Mouse (Mus musculus) cerebellum, adult 18-20 months (tissue): ENCODE measurements around the gene Dlec1.

Experiments
- DNase-seq, 2 experiments: peaks; one replicate each; pipeline ENCODE4 v3.0.0; 2021

Dlec1 gene

GRCm38 (mm10) chr9:119090462-119090861 is 11.8 kb upstream of the Dlec1 start:
- DNase-seq: no peak

- no peak for DNase-seq
These were observed 10.5 kb upstream of the Dlec1 start for GRCm38 (mm10) chr9:119091581-119092310.

DNA sequence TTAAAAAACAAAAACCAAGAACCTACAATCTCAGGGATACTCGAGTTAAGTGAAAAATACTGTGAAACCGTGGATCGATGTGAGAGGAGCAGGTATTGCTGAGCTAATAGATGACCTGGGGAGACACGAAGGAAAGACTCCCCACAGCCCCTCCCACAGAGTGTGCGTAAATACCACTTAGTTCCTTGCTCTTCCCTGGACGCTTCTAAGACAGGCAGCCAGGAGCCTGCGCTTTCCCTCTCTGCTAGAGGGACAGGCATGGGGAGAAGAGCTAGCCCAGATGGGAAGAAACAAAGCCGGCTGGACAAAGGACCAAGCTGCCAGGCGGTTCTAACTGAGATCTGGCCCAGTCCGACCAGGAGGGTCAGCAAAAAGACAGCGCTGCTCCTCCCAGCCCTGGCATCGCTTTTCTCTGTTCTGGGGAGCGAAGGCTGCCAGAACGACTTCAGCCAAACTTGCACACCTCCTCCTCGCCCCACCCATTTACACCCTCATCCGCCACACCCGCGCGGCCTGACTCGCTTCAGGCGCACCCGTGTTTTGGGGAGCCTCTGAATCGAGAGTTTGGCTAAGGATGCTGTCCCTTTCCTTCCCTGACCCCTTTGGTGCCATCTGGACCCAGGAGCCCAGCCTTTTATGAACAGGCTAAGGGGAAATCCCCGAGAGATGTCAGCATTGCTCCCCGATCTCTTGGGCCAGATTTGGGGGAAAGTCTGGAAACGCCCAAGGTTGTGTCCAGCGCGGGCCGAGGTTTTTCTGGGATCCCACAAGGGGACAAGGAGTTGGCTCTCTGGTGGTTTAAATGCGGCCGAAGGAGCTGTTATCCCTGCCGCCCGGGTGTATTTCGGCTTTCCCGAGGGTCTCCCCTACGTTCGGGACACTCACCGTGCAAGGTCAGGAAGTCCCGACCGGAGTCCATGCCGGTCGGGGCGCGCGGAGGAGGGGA is 9.5 kb upstream of the Dlec1 start:
- DNase-seq: peak; percentile 12 to 40

GRCm38 (mm10) chr9:119093419-119094295 is 8.6 kb upstream of the Dlec1 start, which contains the start of gene Plcd1:
Gene Plcd1, minus strand, starts transcription at chr9:119093502.
- peak; percentile 48 to 65 for DNase-seq

DNA sequence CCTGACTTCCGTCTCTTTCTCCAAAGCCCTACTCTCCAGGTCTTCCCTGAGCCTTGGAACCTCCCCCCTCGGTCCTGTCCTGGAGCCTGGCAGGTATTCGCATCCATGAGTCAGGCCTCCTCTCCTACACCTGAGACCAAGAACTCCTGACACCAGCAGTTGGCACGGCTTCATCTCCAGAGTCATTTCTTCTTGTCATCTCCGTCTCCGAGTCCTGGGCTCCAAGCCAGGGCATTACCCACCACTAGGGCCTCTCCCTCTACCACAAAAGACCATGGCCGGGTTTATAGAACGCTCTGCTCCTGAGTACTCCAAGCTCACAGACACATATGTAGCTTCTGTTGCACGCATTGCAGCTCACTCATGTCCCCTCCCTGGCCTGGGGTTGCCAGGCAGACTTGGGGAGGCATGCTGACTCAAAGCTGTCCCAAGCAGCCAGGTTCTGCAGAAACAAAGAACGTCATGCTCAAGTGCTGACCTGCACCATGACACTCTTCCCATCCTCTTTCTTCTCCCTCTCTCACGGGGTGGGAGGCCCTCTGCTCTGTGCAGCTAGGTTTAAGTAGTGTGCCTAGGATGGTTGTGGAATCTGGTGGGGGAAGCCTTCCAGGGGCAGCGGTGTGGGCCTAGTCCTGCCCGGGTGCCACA is 7.7 kb upstream of the Dlec1 start:
- DNase-seq: no peak

DNA sequence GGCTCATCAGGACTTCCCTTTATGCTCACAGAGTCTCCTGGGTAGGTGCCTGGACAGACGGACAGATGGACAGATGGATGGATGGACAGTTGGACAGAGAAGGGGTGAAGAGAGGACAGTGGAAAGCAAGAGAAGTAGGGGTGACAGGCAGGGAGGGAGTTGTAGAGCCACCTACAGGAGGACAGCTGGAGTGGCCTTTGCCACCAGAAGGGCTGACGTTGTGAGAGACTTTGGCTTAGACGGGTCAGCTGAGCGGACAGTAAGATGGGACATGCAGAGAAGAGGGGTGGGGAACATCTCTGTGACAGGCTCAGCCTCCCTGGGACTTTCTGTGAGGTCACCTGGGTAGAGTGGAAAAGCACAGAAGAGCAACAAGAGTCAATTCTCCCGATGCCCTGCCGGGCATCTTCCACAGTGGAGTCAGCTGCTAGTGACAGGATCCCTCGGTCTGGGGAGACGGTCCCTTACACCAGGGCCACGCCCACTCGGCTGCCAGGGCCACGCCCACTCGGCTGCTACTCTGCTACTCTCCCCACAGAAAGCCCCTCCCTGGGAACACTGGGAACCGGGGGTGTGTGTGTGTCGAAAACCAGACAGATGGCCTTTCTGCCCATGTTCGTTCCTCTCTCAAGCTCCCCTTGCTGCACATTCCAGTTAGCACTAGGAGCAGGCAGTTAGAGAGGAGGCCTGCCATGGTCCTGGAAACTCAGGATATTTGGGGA is 1.9 kb upstream of the Dlec1 start:
- DNase-seq: no peak

- DNase-seq: no peak
These were observed 470 bp downstream of the Dlec1 start for GRCm38 (mm10) chr9:119102783-119103113.

- no peak for DNase-seq
These were observed 5.3 kb downstream of the Dlec1 start for GRCm38 (mm10) chr9:119107566-119107965.

- DNase-seq: no peak
These were observed 7.5 kb downstream of the Dlec1 start for GRCm38 (mm10) chr9:119109685-119110353.

DNA sequence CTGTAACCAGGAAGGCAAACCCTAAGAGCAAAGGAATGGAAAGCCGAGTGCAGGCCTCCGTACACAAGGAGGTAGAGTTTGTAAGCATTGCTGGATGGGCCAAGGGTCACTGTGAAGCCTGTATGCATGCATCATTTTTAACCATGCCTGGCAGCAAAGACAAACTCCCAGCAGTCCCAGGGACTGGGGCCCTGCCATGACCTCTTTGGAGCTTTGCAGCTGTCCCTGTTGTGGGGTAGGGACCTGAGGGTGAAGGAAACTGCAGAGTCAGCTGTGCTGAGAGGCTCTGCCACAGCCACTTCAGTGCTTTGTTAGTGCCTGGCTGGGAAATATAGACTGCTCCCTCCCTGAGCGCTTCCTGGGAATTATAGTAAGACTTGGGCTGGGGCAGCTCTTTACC is 8.4 kb downstream of the Dlec1 start:
- no peak for DNase-seq

DNA sequence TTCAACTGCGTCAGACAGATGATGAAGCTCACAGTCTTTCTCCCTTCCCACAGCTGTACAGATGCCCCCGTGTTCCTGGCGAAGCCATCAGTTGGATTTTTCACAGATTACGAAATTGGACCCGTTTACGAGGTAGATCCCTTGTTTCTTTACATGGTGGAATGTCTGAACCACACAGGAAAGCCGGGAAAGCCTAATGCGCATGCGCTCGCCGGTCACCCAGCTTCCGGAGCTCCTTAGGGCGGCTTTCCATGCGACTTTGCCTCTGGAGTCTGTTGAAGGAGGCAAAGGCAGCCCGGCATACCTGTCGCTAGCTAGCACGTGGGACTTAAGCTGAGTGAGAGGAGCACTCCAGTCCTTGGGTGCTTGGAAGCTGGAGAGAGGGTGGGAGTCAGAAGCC is 12.6 kb downstream of the Dlec1 start:
- DNase-seq: no peak

GRCm38 (mm10) chr9:119119409-119120167 is 17.3 kb downstream of the Dlec1 start:
- DNase-seq: no peak

DNA sequence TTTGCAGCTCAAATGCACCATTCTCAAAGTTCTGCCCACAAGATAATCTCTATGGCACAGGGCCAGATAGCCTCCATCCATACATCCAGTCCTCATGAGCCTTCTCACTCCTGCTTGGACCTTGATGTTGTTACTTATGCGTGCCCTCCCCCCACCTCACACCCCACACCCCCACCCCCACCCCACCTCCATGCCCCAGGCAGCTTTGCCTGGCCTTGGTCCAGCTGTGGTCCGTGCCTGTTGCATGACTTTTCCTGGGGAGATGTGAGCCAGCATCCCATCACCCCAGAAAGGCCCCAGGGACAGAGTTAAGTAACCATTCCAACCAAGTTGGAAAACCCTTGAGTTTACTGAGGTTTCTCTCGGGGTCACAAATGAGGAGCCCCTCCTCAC is 17.9 kb downstream of the Dlec1 start:
- no peak for DNase-seq

GRCm38 (mm10) chr9:119122596-119123369 is 20.5 kb downstream of the Dlec1 start:
- no peak for DNase-seq

DNA sequence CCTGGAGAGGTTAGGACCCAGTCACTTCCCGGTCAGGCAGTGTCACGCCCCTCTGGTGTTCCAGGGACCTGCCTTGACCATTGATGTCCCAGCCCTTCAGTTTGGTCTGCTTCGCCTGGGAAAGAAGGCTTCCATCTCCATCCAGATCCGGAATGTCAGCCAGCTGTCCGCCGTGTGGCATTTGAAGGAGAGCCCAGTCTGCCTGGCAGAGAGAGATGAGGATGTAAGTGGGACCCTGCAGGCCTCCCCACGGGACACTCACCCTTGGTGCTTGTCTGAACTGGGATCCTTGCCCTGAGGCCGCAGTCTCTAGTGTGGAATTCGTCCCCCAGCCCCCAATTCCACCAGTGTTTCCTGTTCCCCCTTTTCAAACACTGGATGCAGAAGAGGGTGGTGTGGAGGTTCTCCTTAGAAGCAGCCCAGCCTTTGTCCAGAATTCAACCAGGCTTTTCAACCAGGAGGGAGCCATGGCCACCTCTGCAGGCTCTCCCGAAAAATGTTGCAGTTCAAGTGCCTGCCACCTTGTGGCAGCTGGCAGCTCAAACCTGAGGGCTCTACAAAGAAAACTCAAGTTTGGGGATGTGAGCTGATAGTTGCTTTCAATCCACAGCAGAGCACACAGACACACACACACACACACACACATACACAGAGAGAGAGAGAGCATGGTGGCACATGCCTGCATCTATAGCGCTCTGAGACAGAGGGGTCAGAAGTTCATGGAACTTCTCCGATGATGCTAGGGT is 26.3 kb downstream of the Dlec1 start:
- no peak for DNase-seq

GRCm38 (mm10) chr9:119130692-119131091 is 28.4 kb downstream of the Dlec1 start:
- no peak for DNase-seq

GRCm38 (mm10) chr9:119138836-119139235 is 36.6 kb downstream of the Dlec1 start:
- DNase-seq: no peak

DNA sequence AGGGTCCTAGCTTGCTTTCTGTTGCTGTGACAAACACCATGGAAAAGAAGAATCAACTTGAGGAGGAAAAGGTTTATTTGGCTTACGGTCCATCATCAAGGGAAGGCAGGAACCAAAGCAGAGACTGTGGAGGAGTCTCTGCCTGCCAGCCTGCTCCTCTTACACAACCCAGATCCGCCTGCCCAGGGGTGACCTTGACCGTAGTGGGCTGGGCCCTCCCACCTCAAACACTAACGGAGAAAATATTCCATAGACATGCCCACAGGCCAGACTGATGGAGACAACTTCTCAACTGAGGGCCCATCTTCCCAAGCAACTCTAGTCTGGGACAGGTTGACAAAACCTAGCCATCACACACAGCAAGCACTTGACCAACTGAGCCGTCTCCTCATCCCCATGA is 39.8 kb downstream of the Dlec1 start:
- no peak for DNase-seq

- DNase-seq: no peak
These were observed 41.1 kb downstream of the Dlec1 start for GRCm38 (mm10) chr9:119143372-119143771.
